Mouse (Mus musculus): ENCODE results near the gene Maco1. TPM values are rescaled to one million over a fixed set of nuclear protein-coding genes. Genes with fewer than 3 reads are reported as not detected.

The Maco1 gene
- polyA plus RNA-seq, 1 experiment from 2014 or later: 117 TPM

- WGBS: 54% methylated on average over 7 of the region's 7 CpGs
- H3K9me3 ChIP-seq: no peaks in the 10 kb centered on the region
- H3K4me3 ChIP-seq (replicated peaks): no peak overlapping the region
- H3K9ac ChIP-seq (replicated peaks): no peak overlapping the region
- H3K27me3 ChIP-seq: peaks cover 32% of the 10 kb centered on the region
- no peak for ATAC-seq
- 0 out of 2 replicates have a peak, but pooled peaks cover 8% of the 10 kb centered on the region for H3K4me1 ChIP-seq (replicated peaks)
- H3K27ac ChIP-seq: no peak overlapping the region
- no peaks in the 10 kb centered on the region for H3K36me3 ChIP-seq
- no peak overlapping the region for H3K4me2 ChIP-seq (replicated peaks)
Measured at GRCm38 (mm10) chr4:134869815-134870375, 16.8 kb upstream of the Maco1 start.

- no peak for ATAC-seq
- no peaks in the 10 kb centered on the region for H3K9me3 ChIP-seq
- 13% methylated on average over 16 of the region's 16 CpGs for WGBS
Measured at GRCm38 (mm10) chr4:134869068-134869730, 16.1 kb upstream of the Maco1 start.

GRCm38 (mm10) chr4:134868490-134868889, 15.3 kb upstream of the Maco1 start:
- 32% methylated on average over 9 of the region's 9 CpGs for WGBS
- no peak overlapping the region for H3K4me3 ChIP-seq (replicated peaks)

More at GRCm38 (mm10) chr4:134869068-134869730, 16.1 kb upstream of the Maco1 start:
- Histone ChIP-seq H3K4me2 (replicated peaks) (no peak overlapping the region), H3K36me3 (no peaks in the 10 kb centered on the region), H3K4me1 (replicated peaks) (0 out of 2 replicates have a peak, but pooled peaks cover 8% of the 10 kb centered on the region), H3K9ac (replicated peaks) (no peak overlapping the region), H3K4me3 (replicated peaks) (no peak overlapping the region), H3K27ac (no peak overlapping the region), H3K27me3 (peaks cover 32% of the 10 kb centered on the region)

GRCm38 (mm10) chr4:134868065-134868464, 14.9 kb upstream of the Maco1 start:
- Histone ChIP-seq H3K4me2 (replicated peaks) (no peak overlapping the region), H3K36me3 (no peaks in the 10 kb centered on the region), H3K9me3 (no peaks in the 10 kb centered on the region), H3K9ac (replicated peaks) (no peak overlapping the region), H3K4me1 (replicated peaks) (0 out of 2 replicates have a peak, but pooled peaks cover 8% of the 10 kb centered on the region), H3K27me3 (peaks cover 32% of the 10 kb centered on the region), H3K4me3 (replicated peaks) (no peak overlapping the region), H3K27ac (no peak overlapping the region)
- ATAC-seq: no peak
- 87% methylated on average over 10 of the region's 10 CpGs for WGBS

More at GRCm38 (mm10) chr4:134868490-134868889, 15.3 kb upstream of the Maco1 start:
- H3K4me1 ChIP-seq (replicated peaks): 0 out of 2 replicates have a peak, but pooled peaks cover 8% of the 10 kb centered on the region
- no peak overlapping the region for H3K27ac ChIP-seq
- no peak overlapping the region for H3K9ac ChIP-seq (replicated peaks)
- no peaks in the 10 kb centered on the region for H3K36me3 ChIP-seq
- H3K9me3 ChIP-seq: no peaks in the 10 kb centered on the region
- peaks cover 32% of the 10 kb centered on the region for H3K27me3 ChIP-seq
- no peak overlapping the region for H3K4me2 ChIP-seq (replicated peaks)
- no peak for ATAC-seq

GRCm38 (mm10) chr4:134867661-134868060, 14.5 kb upstream of the Maco1 start:
- H3K4me2 ChIP-seq (replicated peaks): no peak overlapping the region
- ATAC-seq: no peak
- H3K27me3 ChIP-seq: peaks cover 32% of the 10 kb centered on the region
- no peaks in the 10 kb centered on the region for H3K36me3 ChIP-seq
- 0 out of 2 replicates have a peak, but pooled peaks cover 8% of the 10 kb centered on the region for H3K4me1 ChIP-seq (replicated peaks)
- 83% methylated on average over 8 of the region's 8 CpGs for WGBS
- H3K9ac ChIP-seq (replicated peaks): no peak overlapping the region
- no peak overlapping the region for H3K4me3 ChIP-seq (replicated peaks)
- H3K9me3 ChIP-seq: no peaks in the 10 kb centered on the region
- no peak overlapping the region for H3K27ac ChIP-seq

GRCm38 (mm10) chr4:134867213-134867612, 14.1 kb upstream of the Maco1 start:
- ATAC-seq: no peak
- no peak overlapping the region for H3K4me2 ChIP-seq (replicated peaks)
- H3K27ac ChIP-seq: no peak overlapping the region
- peaks cover 32% of the 10 kb centered on the region for H3K27me3 ChIP-seq
- 96% methylated on average over 8 of the region's 8 CpGs for WGBS
- H3K9me3 ChIP-seq: no peaks in the 10 kb centered on the region
- no peaks in the 10 kb centered on the region for H3K36me3 ChIP-seq
- no peak overlapping the region for H3K9ac ChIP-seq (replicated peaks)
- H3K4me1 ChIP-seq (replicated peaks): 0 out of 2 replicates have a peak, but pooled peaks cover 8% of the 10 kb centered on the region
- no peak overlapping the region for H3K4me3 ChIP-seq (replicated peaks)

GRCm38 (mm10) chr4:134865789-134866188, 12.6 kb upstream of the Maco1 start:
- Histone ChIP-seq H3K27me3 (peaks cover 29% of the 10 kb centered on the region), H3K4me1 (replicated peaks) (0 out of 2 replicates have a peak, but pooled peaks cover 8% of the 10 kb centered on the region), H3K36me3 (no peaks in the 10 kb centered on the region), H3K9ac (replicated peaks) (no peak overlapping the region), H3K4me3 (replicated peaks) (no peak overlapping the region), H3K4me2 (replicated peaks) (no peak overlapping the region), H3K27ac (no peak overlapping the region), H3K9me3 (no peaks in the 10 kb centered on the region)
- 97% methylated on average over 5 of the region's 5 CpGs for WGBS
- ATAC-seq: no peak

GRCm38 (mm10) chr4:134865340-134865739, 12.2 kb upstream of the Maco1 start:
- 84% methylated on average over 6 of the region's 6 CpGs for WGBS
- ATAC-seq: no peak
- peaks cover 25% of the 10 kb centered on the region for H3K27me3 ChIP-seq
- no peak overlapping the region for H3K4me3 ChIP-seq (replicated peaks)
- H3K4me1 ChIP-seq (replicated peaks): 0 out of 2 replicates have a peak, but pooled peaks cover 8% of the 10 kb centered on the region
- H3K9me3 ChIP-seq: no peaks in the 10 kb centered on the region
- H3K4me2 ChIP-seq (replicated peaks): no peak overlapping the region
- H3K27ac ChIP-seq: no peak overlapping the region
- H3K36me3 ChIP-seq: no peaks in the 10 kb centered on the region
- no peak overlapping the region for H3K9ac ChIP-seq (replicated peaks)

- 75% methylated on average over 14 of the region's 14 CpGs for WGBS
- H3K9ac ChIP-seq (replicated peaks): no peak within 1 kb of the TSS
- no peaks in the 10 kb centered on the region for H3K36me3 ChIP-seq
- 0 out of 2 replicates have a peak, but pooled peaks cover 3% of the 10 kb centered on the region for H3K4me1 ChIP-seq (replicated peaks)
- H3K27me3 ChIP-seq: peaks cover 13% of the 10 kb centered on the region
- H3K27ac ChIP-seq: no peak within 1 kb of the TSS
- H3K9me3 ChIP-seq: no peaks in the 10 kb centered on the region
- ATAC-seq: no peak
- H3K4me3 ChIP-seq (replicated peaks): no peak within 1 kb of the TSS
- no peak within 1 kb of the TSS for H3K4me2 ChIP-seq (replicated peaks)
Measured at GRCm38 (mm10) chr4:134863937-134864729, 11.0 kb upstream of the Maco1 start, which contains the start of gene Rhd. Gene Rhd, plus strand, starts transcription at chr4:134864536.

- Histone ChIP-seq H3K9me3 (no peaks in the 10 kb centered on the region), H3K9ac (replicated peaks) (no peak overlapping the region), H3K27ac (no peak overlapping the region), H3K27me3 (peaks cover 1% of the 10 kb centered on the region), H3K4me3 (replicated peaks) (no peak overlapping the region), H3K4me1 (replicated peaks) (no peaks in the 10 kb centered on the region), H3K36me3 (no peaks in the 10 kb centered on the region), H3K4me2 (replicated peaks) (no peak overlapping the region)
- ATAC-seq: no peak
- WGBS: 84% methylated on average over 7 of the region's 7 CpGs
Measured at GRCm38 (mm10) chr4:134862996-134863395, 9.9 kb upstream of the Maco1 start.

GRCm38 (mm10) chr4:134861884-134862283, 8.7 kb upstream of the Maco1 start:
- H3K9ac ChIP-seq (replicated peaks): no peak overlapping the region
- no peak overlapping the region for H3K4me2 ChIP-seq (replicated peaks)
- no peaks in the 10 kb centered on the region for H3K27me3 ChIP-seq
- H3K36me3 ChIP-seq: no peaks in the 10 kb centered on the region
- H3K9me3 ChIP-seq: no peaks in the 10 kb centered on the region
- no peak for ATAC-seq
- H3K4me3 ChIP-seq (replicated peaks): no peak overlapping the region
- H3K4me1 ChIP-seq (replicated peaks): no peaks in the 10 kb centered on the region
- WGBS: 83% methylated on average over 6 of the region's 6 CpGs
- H3K27ac ChIP-seq: no peak overlapping the region

GRCm38 (mm10) chr4:134858494-134858893, 5.3 kb upstream of the Maco1 start:
- Histone ChIP-seq H3K4me1 (replicated peaks) (no peaks in the 10 kb centered on the region), H3K27me3 (peaks cover 20% of the 10 kb centered on the region), H3K4me3 (replicated peaks) (no peak overlapping the region), H3K27ac (no peak overlapping the region), H3K36me3 (no peaks in the 10 kb centered on the region), H3K4me2 (replicated peaks) (no peak overlapping the region), H3K9ac (replicated peaks) (no peak overlapping the region), H3K9me3 (no peaks in the 10 kb centered on the region)
- whole genome bisulfite sequencing: 81% methylated on average over 4 of the region's 4 CpGs
- ATAC-seq: no peak
